Mouse (Mus musculus): ENCODE measurements at regions not wholly inside any gene's neighbourhood (a gene's known extent, or its start where the extent isn't known, plus 50 kb on each side); places are given as distances from the start of the nearest gene placed in this dataset.

- TF ChIP-seq CTCF (IDR thresholded peaks at IDR 0.05; ENCODE audit: extremely low read depth, insufficient read depth, low read length): no peak
- no peak for TF ChIP-seq POLR2A (IDR thresholded peaks at IDR 0.05; ENCODE audit: extremely low read depth, insufficient read depth, low read length)
Observed at GRCm38 (mm10) chr13:28545337-28545736, 288.0 kb downstream of the Gm11361 start.

Measured in cortical plate, adult 2 months (tissue).